Mouse (Mus musculus) liver, embryonic 14.5 days (tissue): ENCODE data around the gene Smc3. TPM values are rescaled to one million over a fixed set of nuclear protein-coding genes. Genes with fewer than 3 reads are reported as not detected.
"Not testable (repeated sequence)": the region's sequence is repeated elsewhere in the genome, so short reads cannot be mapped to it uniquely, and the experiment has no call there.

Experiments used
- ATAC-seq: fragments of 200-750 bp; cut with Nextera tagmentation; 2 replicates; pipeline ENCODE4 v1.8.0; 2017; ENCODE audit warnings: moderate number of reproducible peaks, mild to moderate bottlenecking, moderate library complexity; ENCODE audit not compliant: insufficient read depth
- DNase-seq, 3 experiments: peaks; one replicate each; pipeline ENCODE4 v3.0.0-alpha.2; 2012 to 2013; ENCODE audit warnings: low read depth in 3 of 3, low spot score in 3 of 3
- H3K27ac ChIP-seq: fragments of 300-500 bp; sonication (generic); 2 replicates; pipeline ENCODE4 v1.5.1; 2014; ENCODE audit warnings: moderate library complexity, mild to moderate bottlenecking, control low read depth, inconsistent platforms
- H3K27me3 ChIP-seq: fragments of 300-500 bp; sonication (generic); 2 replicates; pipeline ENCODE4 v1.6.1; 2014; ENCODE audit warnings: mild to moderate bottlenecking, low read length, moderate library complexity; ENCODE audit not compliant: control insufficient read depth, insufficient read depth
- H3K36me3 ChIP-seq: fragments of 300-500 bp; sonication (generic); replicated peaks from 2 replicates; pipeline ENCODE4 v1.6.1; 2014; ENCODE audit warnings: low read depth; ENCODE audit not compliant: control insufficient read depth, insufficient read depth
- H3K4me1 ChIP-seq, 2 experiments: fragments of 200-500 bp in 1 of 2; fragments of 300-500 bp in 1 of 2; sonication (generic) in 1 of 2; replicated peaks; 2 replicates each; pipeline ENCODE4 v1.6.1; 2012 to 2014; ENCODE audit warnings: antibody characterized with exemption in 1 of 2, inconsistent platforms in 1 of 2, low read length in 1 of 2; ENCODE audit not compliant: control insufficient read depth in 2 of 2, insufficient read depth in 2 of 2
- H3K4me2 ChIP-seq: fragments of 300-500 bp; sonication (generic); 2 replicates; pipeline ENCODE4 v1.6.1; 2014; ENCODE audit warnings: low read depth, mild to moderate bottlenecking, control low read depth, moderate library complexity
- H3K4me3 ChIP-seq, 2 experiments: fragments of 200-500 bp in 1 of 2; fragments of 300-500 bp in 1 of 2; sonication (generic) in 1 of 2; 2 replicates each; pipeline ENCODE4 v1.5.1; 2012 to 2014; ENCODE audit warnings: low read depth in 2 of 2, low read length in 2 of 2, mild to moderate bottlenecking in 2 of 2, control low read depth in 1 of 2, inconsistent platforms in 1 of 2, moderate library complexity in 1 of 2; ENCODE audit not compliant: insufficient read depth in 1 of 2
- H3K9ac ChIP-seq: fragments of 300-500 bp; sonication (generic); replicated peaks from 2 replicates; pipeline ENCODE4 v1.6.1; 2014; ENCODE audit warnings: mild to moderate bottlenecking, control low read depth, moderate library complexity
- H3K9me3 ChIP-seq: fragments of 300-500 bp; sonication (generic); 2 replicates; pipeline ENCODE4 v1.6.1; 2016; ENCODE audit warnings: low read length, mixed read lengths; ENCODE audit not compliant: control insufficient read depth
- CTCF ChIP-seq: IDR thresholded peaks from 2 replicates; pipeline ENCODE4 v1.5.1; 2016; ENCODE audit warnings: antibody characterized with exemption, low read depth, control low read depth
- EP300 ChIP-seq: IDR thresholded peaks from 2 replicates; pipeline ENCODE4 v1.6.1; 2016; ENCODE audit warnings: antibody characterized with exemption, low read depth
- WGBS: fragments of 180-500 bp; shearing (Covaris S2); extraction: QIAGEN DNeasy Blood & Tissue Kit; methylation state at CpG from one replicate; pipeline ENCODE4 v1.1.7; 2014; ENCODE audit not compliant: insufficient replicate concordance; 5-methylcytosine and 5-hydroxymethylcytosine counted together
- polyA plus RNA-seq, 2 experiments: library from polyadenylated mRNA; depleted of rRNA in 1 of 2; stranded (reverse) in 1 of 2; unstranded in 1 of 2; fragments of >200 nt; fragmentation: Nextera tagmentation in 1 of 2; extraction: Ambion mirVana in 1 of 2; gene quantifications; 2 replicates each; pipeline versions ENCODE4 v1.2.1 to v1.2.3; 2012 to 2014

Smc3 gene
- polyA plus RNA-seq, 2 experiments = 25.2 to 30.3 TPM

DNA sequence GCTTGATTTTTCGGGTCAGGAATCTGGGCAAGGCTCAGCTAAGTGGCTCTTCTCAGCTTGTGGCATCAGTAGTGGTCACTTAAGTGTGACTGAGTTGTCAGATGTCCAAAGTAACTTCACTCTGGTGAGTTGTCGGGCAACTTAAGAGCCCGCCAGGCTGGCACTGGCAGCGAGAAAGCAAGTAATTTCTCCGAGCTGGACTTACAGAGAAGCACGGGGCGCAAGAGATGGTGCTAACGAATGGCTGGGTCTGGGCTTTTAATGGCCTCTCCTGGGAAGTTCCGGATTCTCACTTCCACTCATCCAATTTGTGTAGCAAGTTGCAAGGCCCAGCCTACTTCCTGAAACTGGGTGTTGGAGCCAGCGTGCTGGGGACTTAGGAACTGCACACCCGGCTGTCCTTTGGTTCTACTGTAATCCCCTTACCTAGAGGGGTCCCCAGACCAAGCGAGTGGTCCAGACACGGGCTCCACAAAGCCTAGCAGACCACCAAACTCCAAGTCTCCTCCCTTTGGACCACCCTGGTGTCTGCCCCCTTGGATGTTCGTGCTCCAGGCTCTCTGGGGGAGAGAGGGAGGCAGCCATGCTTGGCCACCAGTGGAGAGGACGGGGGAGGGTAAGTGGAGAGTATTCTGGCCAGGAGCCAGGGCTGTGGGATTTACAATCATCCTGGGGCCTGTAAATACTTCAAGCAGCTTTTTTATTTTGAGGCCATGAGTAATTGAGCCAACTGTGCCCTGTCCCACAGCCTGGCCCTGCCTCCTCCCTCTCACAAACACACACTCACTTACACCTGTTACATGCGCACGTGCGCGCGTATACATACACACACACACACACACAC, 53.6 kb downstream of the Smc3 start:
- no peaks in the 10 kb centered on the region for H3K27me3 ChIP-seq
- WGBS = 63% methylated on average over 20 of the region's 20 CpGs
- ATAC-seq (no peak), DNase-seq (no peak)
- H3K4me3 ChIP-seq = no peak overlapping the region
- no peak overlapping the region for H3K27ac ChIP-seq
- H3K4me1 ChIP-seq = peaks cover 0 to 7% of the 10 kb centered on the region in 2 experiments; a peak in 2 of 4 replicates
- H3K9ac ChIP-seq = no peak overlapping the region
- TF ChIP-seq EP300 (no peak), CTCF (no peak)
- no peak overlapping the region for H3K4me2 ChIP-seq
- H3K9me3 ChIP-seq = no peaks in the 10 kb centered on the region
- peaks cover 4% of the 10 kb centered on the region; the same call in 1 of the 2 replicates for H3K36me3 ChIP-seq

DNA sequence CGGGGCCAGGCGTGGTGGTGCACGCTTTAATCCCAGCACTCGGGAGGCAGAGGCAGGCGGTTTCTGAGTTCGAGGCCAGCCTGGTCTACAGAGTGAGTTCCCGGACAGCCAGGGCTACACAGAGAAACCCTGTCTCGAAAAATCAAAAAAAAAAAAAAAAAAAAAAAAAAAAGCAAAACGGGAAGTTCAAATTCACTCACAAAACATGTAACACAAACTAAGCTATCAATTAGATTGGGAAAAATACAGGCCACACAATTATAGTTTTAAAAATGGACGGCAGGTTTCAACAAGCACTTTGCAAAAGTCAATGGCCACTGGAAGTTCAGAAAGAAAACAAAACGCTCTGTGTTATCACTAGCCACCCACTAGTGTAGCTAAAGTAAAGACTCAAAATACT, 56.2 kb downstream of the Smc3 start:
- not testable (repeated sequence) for H3K27ac ChIP-seq

DNA sequence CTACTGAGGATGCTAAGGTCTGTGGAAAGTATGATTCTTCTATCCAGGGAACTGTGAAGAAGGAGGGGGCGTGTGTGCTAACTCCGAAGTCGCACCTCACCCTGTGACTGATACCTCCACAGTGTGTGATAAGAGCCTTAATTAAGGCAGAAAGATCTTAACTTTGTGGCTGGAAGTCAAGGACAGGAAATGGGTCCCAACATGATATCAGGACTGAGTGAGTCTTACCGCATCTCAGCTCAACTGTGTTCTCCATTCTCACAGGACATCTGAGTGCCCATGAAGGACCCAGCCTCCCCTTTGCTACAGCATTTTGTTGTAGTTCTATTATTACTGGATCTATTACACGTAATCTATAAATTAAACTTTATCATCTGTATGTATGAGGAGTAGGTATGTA, 57.2 kb downstream of the Smc3 start:
- no peak for DNase-seq
- H3K9me3 ChIP-seq = no peaks in the 10 kb centered on the region
- H3K4me3 ChIP-seq = no peak overlapping the region
- no peak for TF ChIP-seq EP300
- no peak for TF ChIP-seq CTCF
- H3K4me1 ChIP-seq = no peaks in the 10 kb centered on the region
- H3K27me3 ChIP-seq = no peaks in the 10 kb centered on the region
- H3K4me2 ChIP-seq = no peak overlapping the region
- H3K27ac ChIP-seq = no peak overlapping the region
- ATAC-seq = no peak
- no peaks in the 10 kb centered on the region for H3K36me3 ChIP-seq
- no peak overlapping the region for H3K9ac ChIP-seq
- WGBS = 28% methylated on average over 5 of the region's 5 CpGs

More for the DNA sequence above, 56.2 kb downstream of the Smc3 start:
- H3K9me3 ChIP-seq, DNase-seq, H3K4me2 ChIP-seq, H3K4me1 ChIP-seq, H3K27me3 ChIP-seq, ATAC-seq, H3K9ac ChIP-seq, H3K4me3 ChIP-seq, H3K36me3 ChIP-seq: not testable (repeated sequence)
- WGBS = 72% methylated on average over 11 of the region's 11 CpGs

DNA sequence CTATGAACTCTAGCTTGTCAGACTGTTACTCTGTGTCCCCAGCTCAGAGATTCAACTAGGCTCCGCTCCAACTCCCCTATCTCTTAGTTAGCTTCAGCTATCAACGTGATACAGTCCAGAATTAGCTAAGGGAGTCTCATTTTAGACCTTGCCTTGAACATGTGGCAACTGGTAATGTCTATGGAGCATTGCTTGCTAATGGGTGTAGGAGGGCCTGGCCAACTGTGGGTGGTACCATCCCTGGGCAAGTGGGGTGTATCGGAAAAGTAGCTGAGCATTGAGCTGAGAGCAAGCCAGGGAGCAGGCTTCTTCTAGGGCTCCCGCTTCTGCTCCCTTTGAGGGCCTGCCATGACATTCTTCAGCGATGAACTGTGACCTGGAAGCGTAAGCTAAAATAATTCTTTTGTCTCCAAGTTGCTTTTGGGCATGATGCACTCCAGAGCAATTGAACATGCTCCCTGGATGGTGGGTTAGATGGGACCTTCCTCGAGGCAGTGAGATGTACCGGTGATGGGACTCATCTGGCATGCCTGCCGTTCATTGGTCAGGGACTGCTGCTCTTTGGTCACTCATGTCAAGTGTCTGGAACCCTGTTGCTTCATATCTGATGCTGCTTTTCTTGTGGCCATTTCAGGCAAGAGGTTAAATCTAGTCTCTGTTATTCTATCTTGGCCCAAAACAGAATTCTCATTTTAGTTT, 60.7 kb downstream of the Smc3 start:
- Histone ChIP-seq H3K27ac (no peak overlapping the region), H3K4me1 (no peaks in the 10 kb centered on the region), H3K4me3 (no peak overlapping the region), H3K36me3 (no peaks in the 10 kb centered on the region), H3K27me3 (no peaks in the 10 kb centered on the region), H3K9me3 (no peaks in the 10 kb centered on the region), H3K4me2 (no peak overlapping the region), H3K9ac (no peak overlapping the region)
- TF ChIP-seq CTCF (no peak), EP300 (no peak)
- ATAC-seq = no peak
- WGBS = 59% methylated on average over 9 of the region's 9 CpGs
- DNase-seq = no peak

DNA sequence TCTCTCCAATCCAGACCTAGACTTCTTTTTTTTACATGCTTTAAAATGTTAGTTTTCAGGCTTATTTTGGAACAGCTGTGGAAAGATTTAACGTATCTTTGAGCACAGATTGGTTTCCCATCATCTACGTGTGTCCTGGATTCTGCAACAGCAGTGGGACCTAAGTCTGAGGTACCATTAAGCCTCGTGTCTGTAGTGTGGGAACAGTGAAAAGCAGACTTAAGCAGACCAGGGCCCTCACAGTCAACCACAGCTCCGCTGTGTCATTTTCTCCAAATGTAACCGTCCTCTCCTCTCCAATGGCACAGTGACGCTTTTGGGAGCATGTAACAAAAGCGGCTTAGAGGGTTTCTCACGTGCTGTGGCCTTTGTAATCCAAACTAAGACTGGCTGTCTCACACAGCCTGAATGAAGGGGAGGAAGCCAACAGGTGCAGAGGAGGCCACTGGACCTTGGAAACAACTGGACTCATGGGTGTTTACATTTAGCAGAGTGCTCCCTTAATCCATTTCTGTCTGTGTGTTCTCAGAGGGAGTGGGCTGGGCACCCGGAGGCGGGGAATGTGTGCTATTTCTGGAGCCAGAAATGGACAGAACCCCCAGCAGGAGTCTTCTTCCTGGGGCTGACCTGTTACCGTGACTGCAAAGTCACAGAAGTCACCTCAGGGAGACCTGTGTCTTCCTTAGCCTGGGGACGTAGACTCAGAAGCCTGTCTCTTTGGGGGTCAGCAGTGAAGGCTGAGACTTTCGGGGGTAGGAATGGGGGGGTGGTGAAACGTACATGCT, 61.9 kb downstream of the Smc3 start:
- 53% methylated on average over 14 of the region's 14 CpGs for WGBS
- Histone ChIP-seq H3K27me3 (no peaks in the 10 kb centered on the region), H3K4me1 (no peaks in the 10 kb centered on the region), H3K9ac (no peak overlapping the region), H3K9me3 (no peaks in the 10 kb centered on the region), H3K4me2 (no peak overlapping the region), H3K4me3 (no peak overlapping the region), H3K36me3 (no peaks in the 10 kb centered on the region), H3K27ac (no peak overlapping the region)
- no peak for TF ChIP-seq CTCF
- TF ChIP-seq EP300 = no peak
- ATAC-seq = no peak
- DNase-seq = no peak
